Mouse (Mus musculus): ENCODE results near the gene Ubac2.

DNA sequence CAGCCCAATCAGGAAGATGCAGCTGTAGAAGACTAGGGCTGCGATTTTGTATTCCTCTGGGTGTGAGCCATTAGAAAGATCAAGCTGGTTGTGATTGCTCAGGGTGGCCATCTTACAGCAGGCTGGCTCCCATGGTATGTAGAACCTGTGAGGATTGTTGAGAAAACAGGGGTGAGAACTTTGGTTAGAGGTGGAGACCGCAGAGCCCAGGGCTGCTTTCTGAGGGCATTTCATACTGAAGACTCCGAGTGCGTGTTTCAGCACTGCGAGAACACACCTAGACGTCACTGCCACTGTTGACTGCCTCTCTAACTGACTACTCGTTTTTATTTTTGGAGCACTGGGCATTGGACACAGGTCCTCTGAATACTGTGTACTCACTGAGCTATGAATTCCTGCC lies 34.1 kb downstream of the Ubac2 start:
- TF ChIP-seq POLR2A (IDR thresholded peaks at IDR 0.05; ENCODE audit: low read depth, low read length): no peak
- TF ChIP-seq EP300 (IDR thresholded peaks at IDR 0.05; ENCODE audit: low read length): no peak
- no peak for TF ChIP-seq USF1 (IDR thresholded peaks at IDR 0.05; ENCODE audit: low read depth, low read length)
- no peak for TF ChIP-seq CTCF (conservative IDR thresholded peaks at IDR 0.05 in 1 of 2, IDR thresholded peaks at IDR 0.05 in 1 of 2; ENCODE audit: low read depth in 2 of 2, low read length in 2 of 2)
- TF ChIP-seq MAX (IDR thresholded peaks at IDR 0.05; ENCODE audit: low read length): no peak
- no peak for TF ChIP-seq MAFK (IDR thresholded peaks at IDR 0.05; ENCODE audit: insufficient replicate concordance, low read length)
- TF ChIP-seq HCFC1 (IDR thresholded peaks at IDR 0.05; ENCODE audit: low read depth, low read length): no peak
- no peak for TF ChIP-seq MEF2A (IDR thresholded peaks at IDR 0.05; ENCODE audit: borderline replicate concordance, low read depth, low read length)
- TF ChIP-seq RCOR1 (conservative IDR thresholded peaks at IDR 0.05; ENCODE audit: low read depth, low read length): no peak
- TF ChIP-seq MYC (IDR thresholded peaks at IDR 0.05; ENCODE audit: low read depth, low read length): no peak
- no peak for TF ChIP-seq SMC3 (IDR thresholded peaks at IDR 0.05; ENCODE audit: low read depth, low read length)
- no peak for TF ChIP-seq MXI1 (IDR thresholded peaks at IDR 0.05; ENCODE audit: low read depth, low read length)

All from CH12.LX (cell line).